Mouse (Mus musculus) liver, embryonic 11.5 days (tissue): ENCODE results near the gene Rbms2. TPM values are rescaled to one million over a fixed set of nuclear protein-coding genes. Genes with fewer than 3 reads are reported as not detected.

Experiments
- ATAC-seq: fragments of 200-750 bp; cut with Nextera tagmentation; replicated peaks from 2 replicates; pipeline ENCODE4 v1.8.0; 2017; ENCODE audit warnings: moderate number of reproducible peaks, mild to moderate bottlenecking, moderate TSS enrichment, moderate library complexity; ENCODE audit not compliant: low FRiP score
- DNase-seq: peaks from one replicate; pipeline ENCODE4 v3.0.0-alpha.2; 2017; ENCODE audit warnings: low spot score
- H3K27ac ChIP-seq: fragments of 300-500 bp; sonication (generic); 2 replicates; pipeline ENCODE4 v1.5.1; 2014; ENCODE audit warnings: mild to moderate bottlenecking, low read depth, low read length, control low read depth
- H3K27me3 ChIP-seq: fragments of 300-500 bp; sonication (generic); replicated peaks from 2 replicates; pipeline ENCODE4 v1.6.1; 2014; ENCODE audit warnings: low read length, mixed read lengths; ENCODE audit not compliant: control insufficient read depth, insufficient read depth
- H3K36me3 ChIP-seq: fragments of 300-500 bp; sonication (generic); 2 replicates; pipeline ENCODE4 v1.6.1; 2014; ENCODE audit warnings: mild to moderate bottlenecking, low read length, moderate library complexity, mixed read lengths; ENCODE audit not compliant: control insufficient read depth, insufficient read depth
- H3K4me1 ChIP-seq: fragments of 300-500 bp; sonication (generic); replicated peaks from 2 replicates; pipeline ENCODE4 v1.6.1; 2014; ENCODE audit warnings: low read length, mixed read lengths; ENCODE audit not compliant: control insufficient read depth, insufficient read depth
- H3K4me2 ChIP-seq: fragments of 300-500 bp; sonication (generic); 2 replicates; pipeline ENCODE4 v1.6.1; 2014; ENCODE audit warnings: mild to moderate bottlenecking, control low read depth, moderate library complexity
- H3K4me3 ChIP-seq: fragments of 300-500 bp; sonication (generic); 2 replicates; pipeline ENCODE4 v1.5.1; 2014; ENCODE audit warnings: low read depth, low read length, control low read depth
- H3K9ac ChIP-seq: fragments of 300-500 bp; sonication (generic); 2 replicates; pipeline ENCODE4 v1.6.1; 2014; ENCODE audit warnings: low read depth, low read length, control low read depth
- H3K9me3 ChIP-seq: fragments of 300-500 bp; sonication (generic); 2 replicates; pipeline ENCODE4 v1.6.1; 2016; ENCODE audit warnings: low read length, inconsistent platforms, mixed read lengths; ENCODE audit not compliant: control insufficient read depth
- WGBS: fragments of 180-500 bp; shearing (Covaris S2); extraction: QIAGEN DNeasy Blood & Tissue Kit; methylation state at CpG from one replicate; pipeline ENCODE4 v1.1.7; 2014; 5-methylcytosine and 5-hydroxymethylcytosine counted together
- polyA plus RNA-seq: library from polyadenylated mRNA; unstranded; fragments of >200 nt; fragmentation: Nextera tagmentation; extraction: Ambion mirVana; gene quantifications from 2 replicates; pipeline ENCODE4 v1.2.1, GENCODE M21; 2014

Rbms2 gene
- polyA plus RNA-seq, result 14.6 and 17.0 TPM in 2 replicates

DNA sequence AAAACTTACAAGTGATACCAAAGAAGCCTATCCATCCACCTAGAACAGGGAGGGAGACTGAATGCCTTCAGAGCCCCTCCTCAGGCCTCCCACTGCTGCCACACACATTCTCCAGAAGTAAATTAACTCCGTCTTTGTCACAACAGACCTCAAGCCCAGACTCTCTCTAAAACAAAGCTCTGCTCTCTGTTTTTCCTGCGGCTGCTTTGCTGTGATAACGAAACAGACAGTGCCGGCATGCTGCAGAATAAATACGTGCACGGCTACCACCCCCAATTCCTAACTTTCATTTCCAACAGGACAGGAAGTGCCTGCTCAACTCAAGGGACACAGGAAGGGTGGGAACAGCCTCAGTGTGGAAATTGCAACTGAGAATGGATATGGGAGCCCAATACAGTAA, at the start of gene Rbms2:
TSS of gene Rbms2 (minus strand) at position 309 of the 400 bp plus-strand sequence.
- Histone ChIP-seq H3K4me2 (peak within 1 kb of the TSS; percentile 53), H3K27ac (peak within 1 kb of the TSS; percentile 53), H3K9ac (peak within 1 kb of the TSS; percentile 49; the same call in 1 of the 2 replicates), H3K36me3 (no peaks in the 10 kb centered on the region), H3K4me3 (peak within 1 kb of the TSS; percentile 33), H3K27me3 (no peaks in the 10 kb centered on the region), H3K9me3 (no peaks in the 10 kb centered on the region), H3K4me1 (peaks cover 12% of the 10 kb centered on the region)
- peak; percentile 40 for DNase-seq
- WGBS, result 6% methylated on average over 6 of the region's 6 CpGs
- ATAC-seq, result peak; percentile 28; the same call in 1 of the 2 replicates

GRCm38 (mm10) chr10:128228009-128228408, 47.9 kb upstream of the Rbms2 start:
- Histone ChIP-seq H3K9ac (no peak overlapping the region), H3K4me2 (no peak overlapping the region), H3K27me3 (no peaks in the 10 kb centered on the region), H3K9me3 (no peaks in the 10 kb centered on the region), H3K36me3 (no peaks in the 10 kb centered on the region), H3K4me3 (no peak overlapping the region), H3K27ac (no peak overlapping the region), H3K4me1 (peaks cover 12% of the 10 kb centered on the region; the same call in 1 of the 2 replicates)
- ATAC-seq (no peak), DNase-seq (no peak)
- WGBS, result 91% methylated on average over 8 of the region's 8 CpGs

DNA sequence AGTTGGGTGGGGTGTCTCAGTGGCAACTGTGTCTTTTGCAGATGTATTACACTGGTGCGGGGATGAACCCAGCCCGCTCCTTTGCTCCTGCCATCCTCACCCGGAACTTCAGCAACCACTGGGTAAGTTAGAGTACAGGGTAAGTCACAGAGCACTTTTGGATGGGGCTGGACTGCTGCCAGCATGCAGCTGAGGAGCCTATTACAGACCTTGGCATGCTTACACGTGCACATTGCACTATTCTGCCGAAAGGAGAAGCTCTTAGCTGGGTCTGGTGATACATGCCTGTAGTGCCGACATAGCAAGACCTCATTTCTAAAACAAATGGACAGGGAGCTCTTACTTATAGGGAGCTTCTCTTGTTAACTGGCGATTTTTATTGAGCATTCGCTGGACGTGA, 47.5 kb upstream of the Rbms2 start:
- ATAC-seq, result no peak
- peaks cover 10% of the 10 kb centered on the region; the same call in 1 of the 2 replicates for H3K4me1 ChIP-seq
- H3K9ac ChIP-seq, result no peak overlapping the region

DNA sequence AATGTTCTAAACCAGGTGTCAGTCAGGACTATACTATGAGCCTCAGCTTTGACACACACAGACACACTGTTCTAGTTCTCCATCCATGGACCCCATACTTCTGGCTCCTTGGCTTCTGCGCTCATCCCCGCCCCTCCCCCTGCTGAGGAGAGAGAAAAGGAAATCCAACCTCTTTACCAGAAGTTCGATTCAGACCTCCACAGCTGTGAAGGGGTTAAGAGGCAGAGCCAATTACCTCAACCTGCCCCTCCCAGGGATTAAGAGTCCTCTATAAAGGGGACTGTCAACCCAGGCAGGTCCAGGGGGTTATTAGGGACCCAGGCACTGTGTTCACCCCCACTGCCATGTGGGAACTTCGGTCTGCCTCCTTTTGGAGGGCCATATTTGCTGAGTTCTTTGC, 45.4 kb upstream of the Rbms2 start, which contains the start of gene Mip:
TSS of gene Mip (plus strand) at position 301 of the 400 bp plus-strand sequence.
- DNase-seq (no peak), ATAC-seq (no peak)
- H3K27me3 ChIP-seq, result no peaks in the 10 kb centered on the region
- H3K9me3 ChIP-seq, result no peaks in the 10 kb centered on the region
- H3K36me3 ChIP-seq, result no peaks in the 10 kb centered on the region
- no peak within 1 kb of the TSS for H3K27ac ChIP-seq
- 0 out of 2 replicates have a peak within 1 kb of the TSS, but pooled peaks have one; percentile 3 for H3K9ac ChIP-seq
- peaks cover 9% of the 10 kb centered on the region; the same call in 1 of the 2 replicates for H3K4me1 ChIP-seq
- no peak within 1 kb of the TSS for H3K4me3 ChIP-seq
- no peak within 1 kb of the TSS for H3K4me2 ChIP-seq
- 62% methylated on average over 4 of the region's 4 CpGs for WGBS

More for the DNA sequence above, 47.5 kb upstream of the Rbms2 start:
- H3K36me3 ChIP-seq, result no peaks in the 10 kb centered on the region
- H3K4me2 ChIP-seq, result no peak overlapping the region
- no peaks in the 10 kb centered on the region for H3K9me3 ChIP-seq
- H3K27ac ChIP-seq, result no peak overlapping the region
- H3K4me3 ChIP-seq, result no peak overlapping the region
- no peaks in the 10 kb centered on the region for H3K27me3 ChIP-seq
- DNase-seq, result no peak
- 85% methylated on average over 9 of the region's 9 CpGs for WGBS

DNA sequence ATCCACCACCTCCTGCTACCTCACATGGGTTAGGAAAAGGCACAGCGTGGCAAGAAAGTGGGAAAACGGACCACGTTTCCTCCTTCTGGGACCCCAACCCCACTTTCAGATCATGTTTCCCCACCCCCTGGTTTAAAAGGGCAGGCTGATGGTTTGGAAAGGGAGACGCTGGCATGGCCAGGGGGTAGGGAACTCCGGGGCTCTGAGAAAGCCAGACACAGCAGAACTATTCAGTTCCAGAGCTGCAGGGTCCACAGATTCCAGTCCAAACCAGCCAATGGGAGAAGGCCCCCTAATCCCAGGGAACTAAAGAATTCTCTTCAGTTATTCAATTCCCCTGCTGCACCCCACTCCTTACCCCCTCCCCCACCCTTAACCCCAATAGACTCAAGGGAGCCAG, 45.0 kb upstream of the Rbms2 start:
- ATAC-seq (no peak), DNase-seq (no peak)
- no peak overlapping the region for H3K27ac ChIP-seq
- H3K4me3 ChIP-seq, result no peak overlapping the region
- no peaks in the 10 kb centered on the region for H3K36me3 ChIP-seq
- no peak overlapping the region for H3K4me2 ChIP-seq
- 65% methylated on average over 5 of the region's 5 CpGs for WGBS
- H3K9me3 ChIP-seq, result no peaks in the 10 kb centered on the region
- peaks cover 6% of the 10 kb centered on the region; the same call in 1 of the 2 replicates for H3K4me1 ChIP-seq
- no peaks in the 10 kb centered on the region for H3K27me3 ChIP-seq
- no peak overlapping the region for H3K9ac ChIP-seq

- WGBS, result 63% methylated on average over 16 of the region's 16 CpGs
- Histone ChIP-seq H3K9me3 (no peaks in the 10 kb centered on the region), H3K36me3 (no peaks in the 10 kb centered on the region), H3K4me3 (no peak overlapping the region), H3K9ac (no peak overlapping the region; the same call in 1 of the 2 replicates), H3K27ac (no peak overlapping the region), H3K27me3 (no peaks in the 10 kb centered on the region), H3K4me2 (no peak overlapping the region), H3K4me1 (peaks cover 13% of the 10 kb centered on the region; the same call in 1 of the 2 replicates)
- DNase-seq (no peak), ATAC-seq (no peak)
These were observed 41.6 kb upstream of the Rbms2 start for GRCm38 (mm10) chr10:128221533-128222286.

- Histone ChIP-seq H3K4me1 (peaks cover 13% of the 10 kb centered on the region; the same call in 1 of the 2 replicates), H3K36me3 (no peaks in the 10 kb centered on the region), H3K9me3 (no peaks in the 10 kb centered on the region), H3K4me2 (no peak overlapping the region), H3K27ac (peak overlapping the region; percentile 6), H3K9ac (no peak overlapping the region), H3K27me3 (no peaks in the 10 kb centered on the region), H3K4me3 (no peak overlapping the region)
- 78% methylated on average over 18 of the region's 18 CpGs for WGBS
- no peak for DNase-seq
- ATAC-seq, result peak; percentile 86
These were observed 38.5 kb upstream of the Rbms2 start for GRCm38 (mm10) chr10:128218387-128219117.

DNA sequence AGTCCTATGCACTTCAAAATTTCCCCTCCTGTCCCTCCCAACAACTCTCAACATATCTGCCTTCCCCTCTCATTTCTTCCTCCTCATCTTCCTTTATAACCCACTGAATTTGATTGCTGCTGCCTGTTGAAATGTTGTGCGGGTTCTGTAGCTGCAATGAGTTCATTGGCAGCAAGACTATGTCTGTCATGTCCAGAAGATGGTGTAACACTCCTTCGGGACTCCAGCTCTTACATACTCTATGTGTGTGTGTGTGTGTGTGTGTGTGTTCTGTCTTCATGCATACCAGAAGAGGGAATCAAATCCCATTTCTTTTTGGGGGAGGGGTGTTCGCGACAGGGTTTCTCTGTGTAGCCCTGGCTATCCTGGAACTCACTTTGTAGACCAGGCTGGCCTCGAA, 34.9 kb upstream of the Rbms2 start:
- Histone ChIP-seq H3K27me3 (no peaks in the 10 kb centered on the region), H3K9ac (no peak overlapping the region), H3K36me3 (no peaks in the 10 kb centered on the region), H3K4me2 (no peak overlapping the region), H3K27ac (no peak overlapping the region), H3K4me3 (no peak overlapping the region), H3K4me1 (peaks cover 15% of the 10 kb centered on the region), H3K9me3 (no peaks in the 10 kb centered on the region)
- no peak for ATAC-seq
- no peak for DNase-seq
- 81% methylated on average over 5 of the region's 5 CpGs for WGBS
